ENCODE assay signal across 24 mouse cellular contexts in genomic region chr19:27370174-27370573, GRCm38 (mm10). TPM values are rescaled to one million over a fixed set of nuclear protein-coding genes. Genes with fewer than 3 reads are reported as not detected.
DNase-seq lines count a peak whose midpoint lies in the region; ATAC-seq and TF ChIP-seq lines count a peak whose summit lies in the region.
"Had no signal": no experiment of that assay in that cellular context is flagged by ENCODE, and none has a peak within 500 bp of the region (broad histone marks: within the 10 kb centered on the region; RNA-seq: fewer than 3 reads in every experiment).

No protein-coding gene starts in this region.

- TF ChIP-seq CTCF in liver, postnatal 0 days (IDR thresholded peaks at IDR 0.05; ENCODE audit: low read depth), result no peak

- no peaks in the 10 kb centered on the region for H3K27me3 ChIP-seq in lung, embryonic 16.5 days (ENCODE audit: control insufficient read depth, insufficient read depth, low read depth, low read length)
- no peaks in the 10 kb centered on the region for H3K27me3 ChIP-seq in liver, postnatal 0 days (ENCODE audit: insufficient read depth, low read length)
- H3K27me3 ChIP-seq: heart, embryonic 12.5 days; heart, embryonic 15.5 days had no signal

- no peak overlapping the region for H3K4me2 ChIP-seq in lung, embryonic 16.5 days (ENCODE audit: low read depth, low read length)
- H3K4me2 ChIP-seq in liver, postnatal 0 days (ENCODE audit: low read depth, low read length), result no peak overlapping the region
- H3K4me2 ChIP-seq: heart, embryonic 12.5 days; heart, embryonic 15.5 days; hindbrain, embryonic 14.5 days had no signal

- no peak overlapping the region for H3K27ac ChIP-seq in lung, embryonic 16.5 days (ENCODE audit: low read length)
- no peak overlapping the region for H3K27ac ChIP-seq in liver, postnatal 0 days (ENCODE audit: low read depth)
- H3K27ac ChIP-seq: gastrocnemius, adult 2 months; heart, embryonic 15.5 days; hindbrain, embryonic 14.5 days; hindbrain, postnatal 0 days had no signal

- WGBS in lung, embryonic 16.5 days, result 69% methylated on average over 2 of the region's 2 CpGs
- whole genome bisulfite sequencing in liver, postnatal 0 days (ENCODE audit: insufficient replicate concordance), result 68% methylated on average over 2 of the region's 2 CpGs

- H3K4me1 ChIP-seq in lung, embryonic 16.5 days (replicated peaks; ENCODE audit: control insufficient read depth, insufficient read depth, low read length), result peaks cover 2% of the 10 kb centered on the region; the same call in 1 of the 2 replicates
- no peaks in the 10 kb centered on the region for H3K4me1 ChIP-seq in liver, postnatal 0 days (ENCODE audit: insufficient read depth)
- H3K4me1 ChIP-seq: heart, embryonic 15.5 days had no signal

- H3K36me3 ChIP-seq in lung, embryonic 16.5 days (ENCODE audit: control insufficient read depth, insufficient read depth, low read length), result no peaks in the 10 kb centered on the region
- no peaks in the 10 kb centered on the region for H3K36me3 ChIP-seq in liver, postnatal 0 days (replicated peaks; ENCODE audit: insufficient read depth, low read length)
- H3K36me3 ChIP-seq: heart, embryonic 12.5 days; heart, embryonic 15.5 days had no signal

- no peaks in the 10 kb centered on the region; the same call in 1 of the 2 replicates for H3K9me3 ChIP-seq in lung, embryonic 16.5 days (ENCODE audit: control insufficient read depth, low read length)
- no peaks in the 10 kb centered on the region for H3K9me3 ChIP-seq in liver, postnatal 0 days (ENCODE audit: low read length)
- H3K9me3 ChIP-seq: heart, embryonic 12.5 days; heart, embryonic 15.5 days had no signal

- TF ChIP-seq EP300 in liver, postnatal 0 days (IDR thresholded peaks at IDR 0.05; ENCODE audit: low read depth), result no peak

- ATAC-seq in lung, embryonic 16.5 days (ENCODE audit: low read depth), result peak; percentile 79
- no peak for ATAC-seq in liver, postnatal 0 days
- ATAC-seq: activated CD4-positive, CD25-positive, alpha-beta regulatory T cell, adult 4 months; forebrain, embryonic 14.5 days; forebrain, postnatal 0 days; hindbrain, postnatal 0 days had no signal

- peak; percentile 64 for DNase-seq in heart, adult 11 months
- no peak for DNase-seq in heart, postnatal 4 days
- no peak for DNase-seq in lung, adult 18-20 months
- DNase-seq in adipocyte (ENCODE audit: low spot score), result peak; percentile 31
- no peak for DNase-seq in liver, postnatal 0 days
- DNase-seq: cerebellum, adult 18-20 months; cerebellum, adult 9-10 months; cerebellum, postnatal 14 days; forebrain, postnatal 0 days; gastrocnemius, adult 2 months; gastrocnemius, postnatal 14 days; heart, adult 18-20 months; heart, postnatal 10 days; heart, postnatal 36 days had no signal

- H3K4me3 ChIP-seq in lung, embryonic 16.5 days (ENCODE audit: low read length), result no peak overlapping the region
- H3K4me3 ChIP-seq in liver, postnatal 0 days (ENCODE audit: low read depth, low read length), result no peak overlapping the region
- H3K4me3 ChIP-seq: gastrocnemius, adult 2 months; heart, embryonic 12.5 days; heart, embryonic 15.5 days had no signal

- no peak overlapping the region for H3K9ac ChIP-seq in lung, embryonic 16.5 days (ENCODE audit: low read length)
- no peak overlapping the region for H3K9ac ChIP-seq in liver, postnatal 0 days (replicated peaks)
- H3K9ac ChIP-seq: forebrain, postnatal 0 days; heart, embryonic 12.5 days; heart, embryonic 15.5 days; hindbrain, embryonic 14.5 days had no signal

RNA-seq across cellular contexts. Expression of gene Kcnv2, which starts 47.8 kb away (rescaled TPM):
- total RNA-seq in heart, postnatal 4 days (2021), result under 1 TPM in 1 of 2 experiments, not detected in 1; 0.09 TPM
- 0.04 and 0.08 TPM in 2 replicates for polyA plus RNA-seq in lung, embryonic 16.5 days (2015; fragmentation: Nextera tagmentation; extraction: Ambion mirVana)
- not detected in 2 replicates for polyA plus RNA-seq in liver, postnatal 0 days (2015; fragmentation: Nextera tagmentation; extraction: Ambion mirVana)
- polyA plus RNA-seq: embryonic facial prominence, embryonic 14.5 days; forebrain, embryonic 11.5 days; forebrain, embryonic 14.5 days; forebrain, postnatal 0 days; frontal cortex, adult 2 months had no signal

RNA-seq across cellular contexts. Expression of gene Pum3, which starts 59.5 kb away (rescaled TPM):
- total RNA-seq in heart, postnatal 4 days (2021), result 10 to 100 TPM; 40.1 to 45.0 TPM
- 66.5 and 67.0 TPM in 2 replicates for polyA plus RNA-seq in lung, embryonic 16.5 days (2015; fragmentation: Nextera tagmentation; extraction: Ambion mirVana)
- 32.7 and 37.8 TPM in 2 replicates for polyA plus RNA-seq in liver, postnatal 0 days (2015; fragmentation: Nextera tagmentation; extraction: Ambion mirVana)

Comparison
In these comparisons a context has a peak if more than half of its experiments do, and no peak if none do; other contexts are left out.
1. DNase-seq: peak in heart, adult 11 months (single experiment) and adipocyte (single experiment); none in heart, postnatal 4 days (single experiment), lung, adult 18-20 months (0 of 2) and liver, postnatal 0 days (single experiment).